Mouse (Mus musculus): ENCODE data around the gene Gnptg.

Gene Gnptg

GRCm38 (mm10) chr17:25188150-25189031 lies 51.5 kb downstream of the Gnptg start, which contains the start of gene Unkl:
Gene Unkl (plus strand): TSS chr17:25188397.
- peak; percentile 77 for DNase-seq (ENCODE audit: low spot score)

- no peak for DNase-seq (ENCODE audit: low spot score)
Observed at GRCm38 (mm10) chr17:25187784-25188149, 52.2 kb downstream of the Gnptg start.

DNA sequence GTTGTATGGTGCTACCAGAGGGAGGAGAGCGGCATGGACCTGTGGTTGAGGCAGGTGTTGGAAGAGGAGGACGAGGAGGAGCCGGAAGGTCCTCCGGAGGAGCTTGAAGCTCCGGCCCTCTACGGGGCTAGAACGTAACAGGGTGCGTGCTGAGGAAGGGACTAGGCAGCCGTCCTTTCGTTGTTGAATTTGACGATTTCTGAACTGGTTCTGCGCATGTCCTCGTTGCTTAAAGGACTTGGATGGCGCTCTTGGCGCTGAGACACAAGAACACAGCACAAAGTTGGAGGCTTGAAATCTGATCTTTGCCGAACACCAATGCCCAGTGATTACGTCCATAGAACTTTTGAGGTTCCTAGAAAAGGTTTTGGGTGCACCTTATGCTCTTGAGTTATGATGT lies 55.0 kb downstream of the Gnptg start:
- DNase-seq (ENCODE audit: low spot score), result no peak

- peak; percentile 98 for DNase-seq (ENCODE audit: low spot score)
Observed at GRCm38 (mm10) chr17:25184129-25184691, 55.7 kb downstream of the Gnptg start, which contains the start of gene BC003965. Gene BC003965 (plus strand): TSS chr17:25184554.

All from T-cell, adult 2 months (primary cell).